Mouse (Mus musculus) brown adipose tissue, adult 24 weeks (tissue): ENCODE measurements around the gene Ficd. TPM values are rescaled to one million over a fixed set of nuclear protein-coding genes. Genes with fewer than 3 reads are reported as not detected.

ENCODE experiments used
- H3K27ac ChIP-seq: fragments of 200-500 bp; replicated peaks from 2 replicates; pipeline ENCODE4 v1.5.1; 2012; ENCODE audit warnings: low read depth, mild to moderate bottlenecking, low read length
- H3K4me1 ChIP-seq: fragments of 200-500 bp; 2 replicates; pipeline ENCODE4 v1.6.1; 2012; ENCODE audit warnings: low read length, mixed read lengths; ENCODE audit not compliant: control insufficient read depth, insufficient read depth, insufficient read length
- H3K4me3 ChIP-seq: fragments of 200-500 bp; 2 replicates; pipeline ENCODE4 v1.5.1; 2012; ENCODE audit warnings: low read depth, mild to moderate bottlenecking, low read length, moderate library complexity; ENCODE audit not compliant: insufficient read depth
- polyA plus RNA-seq: library from polyadenylated mRNA; stranded (reverse); fragments of >200 nt; gene quantifications from 2 replicates; pipeline ENCODE4 v1.2.4, GENCODE M21; 2012; ENCODE audit not compliant: missing spikeins, insufficient read depth, insufficient read length

Ficd gene
- 4.2 and 4.4 TPM in 2 replicates for polyA plus RNA-seq

DNA sequence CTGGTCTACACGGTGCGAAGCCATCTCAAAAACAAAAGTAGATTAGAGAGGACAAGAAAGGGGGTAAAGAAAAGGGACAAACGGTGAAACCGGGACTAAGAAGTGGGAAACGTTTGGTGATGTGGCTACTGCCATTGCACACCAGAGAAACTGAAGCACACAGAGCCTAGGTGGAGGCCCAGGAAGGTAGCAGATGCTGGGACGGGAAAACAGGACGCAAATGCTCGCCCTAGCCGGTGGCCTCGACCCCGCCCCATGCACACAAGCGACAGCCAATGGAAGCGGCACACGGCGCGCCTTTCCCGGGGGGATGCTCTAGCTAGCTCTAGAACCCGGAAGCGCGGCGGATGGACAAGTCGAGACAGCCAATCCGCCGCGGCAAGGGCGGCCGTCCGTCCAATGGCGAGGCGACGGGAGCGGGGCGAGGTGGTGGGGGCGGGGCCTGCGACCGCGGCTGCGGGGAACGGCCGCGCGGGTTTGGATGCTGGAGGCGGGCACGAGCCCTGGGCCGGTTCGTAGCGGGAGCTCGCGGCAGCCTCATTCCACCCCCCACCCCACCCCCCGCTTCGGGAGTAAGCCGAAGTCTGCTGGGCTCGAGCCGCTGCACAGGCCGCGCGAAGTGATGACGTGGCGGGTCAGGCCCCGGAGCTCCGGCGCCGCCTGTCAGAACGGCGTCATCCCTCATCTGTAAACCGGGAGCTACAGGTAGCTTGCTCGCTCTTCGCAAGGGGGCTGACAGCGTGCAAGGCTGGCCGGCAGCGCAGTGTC is at the start of gene Ficd:
Ficd (plus strand) TSS at position 459 of the 768 bp plus-strand sequence.
- peaks cover 6% of the 10 kb centered on the region; the same call in 1 of the 2 replicates for H3K4me1 ChIP-seq
- peak within 1 kb of the TSS; percentile 86 for H3K4me3 ChIP-seq
- H3K27ac ChIP-seq = peak within 1 kb of the TSS; percentile 78

DNA sequence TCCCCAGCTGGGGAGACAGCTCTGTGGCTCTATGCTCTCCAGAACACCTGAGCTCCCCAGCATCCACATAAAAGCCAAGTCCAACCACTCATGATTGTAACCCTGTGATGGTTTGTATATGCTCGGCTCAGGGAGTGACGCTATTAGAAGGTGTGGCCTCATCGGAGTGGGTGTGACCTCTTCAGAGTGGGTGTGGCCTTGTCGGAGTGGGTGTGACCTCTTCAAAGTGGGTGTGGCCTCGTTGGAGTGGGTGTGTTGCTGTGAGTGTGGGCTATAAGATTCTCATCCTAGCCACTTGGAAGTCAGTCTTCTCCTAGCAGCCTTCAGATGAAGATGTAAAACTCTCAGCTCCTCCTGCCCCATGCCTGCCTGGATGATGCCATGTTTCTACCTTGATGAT is 48.1 kb upstream of the Ficd start:
- Histone ChIP-seq H3K4me1 (no peaks in the 10 kb centered on the region), H3K4me3 (no peak overlapping the region), H3K27ac (no peak overlapping the region)

DNA sequence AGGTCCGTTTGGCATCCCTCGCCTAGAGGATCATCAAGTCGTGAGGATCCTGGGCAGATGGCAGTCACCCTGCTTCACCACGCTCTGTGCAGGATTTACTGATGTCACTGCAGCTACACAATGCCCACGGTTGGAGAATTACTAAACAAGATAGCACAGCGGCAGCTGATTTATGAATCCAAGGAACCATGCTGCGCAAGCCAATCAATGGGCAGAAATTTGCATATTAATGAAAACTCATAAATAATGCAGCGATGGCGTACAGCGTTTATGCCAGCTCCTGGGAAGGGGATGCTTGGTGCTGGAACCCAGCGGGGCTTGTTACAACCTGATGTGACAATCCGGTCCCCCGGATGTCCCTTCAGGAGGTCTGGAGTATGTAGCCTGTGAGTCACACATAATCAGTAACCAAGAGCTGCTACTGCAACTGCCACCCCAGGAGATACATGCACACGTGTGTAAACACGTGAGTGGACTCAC is 45.5 kb upstream of the Ficd start:
- Histone ChIP-seq H3K27ac (no peak overlapping the region), H3K4me3 (no peak overlapping the region), H3K4me1 (no peaks in the 10 kb centered on the region)

DNA sequence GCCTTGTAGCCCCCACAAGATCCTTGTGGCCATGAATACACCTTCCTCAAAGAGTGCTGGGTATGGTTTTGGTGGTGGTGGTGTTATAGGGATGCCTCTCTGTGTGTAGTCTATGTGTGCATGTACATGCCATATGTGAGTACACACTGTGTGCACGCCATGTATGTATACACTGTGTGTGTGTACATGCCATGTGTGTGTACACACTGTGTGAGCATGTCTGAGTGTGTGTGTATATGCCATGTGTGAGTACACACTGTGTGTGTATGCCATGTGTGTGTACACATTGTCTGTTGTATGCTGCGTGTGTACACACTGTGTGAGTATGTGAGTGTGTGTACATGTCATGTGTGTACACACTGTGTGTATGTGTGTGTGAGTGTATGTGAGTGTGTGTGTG is 44.7 kb upstream of the Ficd start:
- Histone ChIP-seq H3K4me1 (no peaks in the 10 kb centered on the region), H3K4me3 (no peak overlapping the region), H3K27ac (no peak overlapping the region)

DNA sequence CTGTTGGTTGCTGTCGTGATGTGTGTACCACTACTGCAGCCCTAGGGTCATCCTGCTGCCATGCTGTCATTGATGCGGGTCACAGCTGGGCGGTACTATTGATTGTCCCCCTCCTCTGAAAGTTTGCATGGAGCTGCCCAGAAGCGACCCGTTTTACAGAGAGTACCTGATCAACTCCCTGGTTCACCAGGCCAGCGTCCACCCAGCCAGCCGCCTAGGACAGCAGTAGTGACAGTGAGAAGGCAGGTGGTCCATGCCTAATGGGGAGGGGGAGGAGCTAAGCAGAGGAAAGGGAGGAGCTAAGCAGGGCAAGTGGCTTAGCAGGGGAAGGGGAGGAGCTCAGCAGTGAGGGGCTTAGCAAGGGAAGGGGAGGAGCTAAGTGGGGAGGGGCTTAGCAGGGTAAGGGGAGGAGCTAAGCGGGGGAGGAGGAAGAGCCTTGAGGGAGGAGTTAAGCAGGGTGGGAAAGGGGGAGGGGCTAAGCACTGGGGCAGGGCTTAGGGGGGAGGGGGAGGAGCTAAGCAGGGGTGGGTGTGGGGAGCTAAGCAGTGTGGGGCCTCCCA is 42.3 kb upstream of the Ficd start:
- Histone ChIP-seq H3K27ac (no peak overlapping the region), H3K4me3 (no peak overlapping the region), H3K4me1 (no peaks in the 10 kb centered on the region)

DNA sequence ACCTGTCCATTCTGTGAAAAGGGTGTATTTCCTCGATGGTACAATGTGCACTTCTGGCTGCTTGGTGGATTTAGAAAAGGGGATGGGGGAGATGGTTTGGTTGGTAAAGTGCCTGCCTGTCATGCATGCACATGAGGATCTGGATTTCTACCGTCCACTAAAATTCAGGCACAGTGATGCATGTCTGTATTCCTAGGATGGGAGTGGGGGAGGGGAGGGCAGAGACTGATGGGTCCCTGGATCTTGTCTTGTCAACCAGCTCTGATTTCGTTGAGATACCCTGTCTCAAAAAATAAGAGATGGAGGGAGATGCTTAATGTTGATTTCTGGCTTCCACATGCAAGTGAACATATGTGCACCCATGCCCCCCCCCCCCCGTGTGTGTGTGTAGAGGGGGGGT is 41.6 kb upstream of the Ficd start:
- Histone ChIP-seq H3K4me3 (no peak overlapping the region), H3K27ac (no peak overlapping the region), H3K4me1 (no peaks in the 10 kb centered on the region)

DNA sequence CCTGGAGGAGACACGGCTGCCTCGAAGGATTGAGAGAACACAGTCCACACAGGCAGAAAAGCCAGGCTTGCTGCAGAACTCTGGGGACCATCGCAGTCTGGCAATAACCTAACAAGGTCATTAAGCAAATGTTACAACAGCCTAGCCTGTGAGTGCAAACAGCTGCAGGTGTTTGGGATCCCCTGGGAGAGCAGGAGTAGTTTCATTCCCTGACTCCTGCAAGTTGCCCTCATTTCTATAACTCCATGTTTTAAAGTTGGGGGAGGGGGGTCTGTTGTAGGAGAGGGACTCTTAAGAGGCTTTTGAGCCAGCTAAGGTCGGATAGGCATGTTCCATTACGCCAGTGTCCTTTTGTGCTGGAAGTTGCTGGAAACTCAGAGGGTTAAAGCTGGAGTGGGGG is 41.2 kb upstream of the Ficd start:
- Histone ChIP-seq H3K4me1 (no peaks in the 10 kb centered on the region), H3K4me3 (no peak overlapping the region), H3K27ac (no peak overlapping the region)

DNA sequence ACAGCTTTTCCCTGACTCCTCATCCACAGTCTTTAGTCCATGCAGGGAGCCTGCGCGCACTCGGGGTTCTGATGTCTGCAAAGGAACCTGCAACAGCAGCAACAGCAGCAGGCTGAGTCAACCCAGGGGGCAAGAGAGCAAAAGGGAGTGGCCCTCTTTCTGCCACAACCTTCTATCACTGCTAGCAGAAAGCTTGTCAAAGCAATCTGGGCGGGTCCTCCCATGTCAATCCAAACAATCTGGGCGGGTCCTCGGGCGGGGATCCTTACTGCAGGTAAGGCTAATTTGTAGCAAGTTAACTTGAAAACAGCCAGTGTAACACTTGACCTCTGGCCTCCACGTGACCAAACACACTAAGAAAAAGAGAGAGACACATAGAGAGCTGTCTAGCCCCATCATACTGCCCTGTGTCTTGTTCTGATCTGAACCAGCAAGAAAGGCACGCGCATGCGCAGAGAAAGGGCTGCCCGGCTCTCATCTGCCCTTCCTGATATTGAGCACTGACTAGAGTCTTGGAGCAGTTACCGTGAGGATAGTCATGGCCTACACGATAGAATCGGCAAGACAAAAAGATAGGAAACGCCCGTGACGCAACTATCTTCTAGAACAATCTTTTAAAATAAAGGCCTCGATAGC is 35.1 kb upstream of the Ficd start:
- no peak overlapping the region for H3K27ac ChIP-seq
- no peak overlapping the region for H3K4me3 ChIP-seq
- peaks cover 3% of the 10 kb centered on the region; the same call in 1 of the 2 replicates for H3K4me1 ChIP-seq

DNA sequence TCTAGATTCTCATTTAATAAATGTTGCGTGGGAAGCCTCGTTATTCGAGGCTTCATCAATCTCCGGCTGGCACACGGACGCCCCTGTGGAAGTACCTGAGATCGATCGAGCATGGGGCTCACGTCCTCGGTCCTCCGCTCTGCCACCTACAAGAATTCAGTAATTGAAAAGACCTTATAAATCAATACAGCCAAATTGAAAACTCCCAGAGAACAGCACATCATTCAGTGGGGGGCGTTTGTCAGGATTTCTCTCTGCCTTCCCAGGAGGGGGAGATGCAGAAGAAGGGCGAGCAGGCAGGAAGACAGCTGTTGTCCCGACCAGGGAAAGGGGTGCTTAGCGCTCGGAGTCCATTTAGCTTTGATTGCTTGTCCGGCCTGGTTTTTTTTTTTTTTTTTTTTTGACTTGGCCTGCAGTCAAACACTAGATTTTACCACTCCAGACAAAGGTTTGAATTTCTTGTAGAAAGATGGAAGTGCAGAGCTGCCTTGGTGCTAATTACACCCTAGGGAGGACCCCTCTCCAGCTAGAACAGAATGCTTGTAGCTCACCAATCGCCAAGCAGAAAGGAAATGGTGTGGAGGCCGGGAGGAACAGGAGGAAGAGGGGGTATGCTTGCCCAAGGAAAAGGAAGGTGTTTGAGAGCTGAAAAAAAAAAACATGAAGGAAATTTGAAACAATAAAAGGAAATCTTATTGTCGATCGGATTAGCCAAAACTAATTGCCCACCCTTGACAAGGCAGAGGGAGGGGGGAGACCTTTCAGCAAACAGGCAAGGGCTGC is 31.6 kb upstream of the Ficd start:
- no peak overlapping the region for H3K27ac ChIP-seq
- no peak overlapping the region for H3K4me3 ChIP-seq
- H3K4me1 ChIP-seq = peaks cover 3% of the 10 kb centered on the region; the same call in 1 of the 2 replicates

DNA sequence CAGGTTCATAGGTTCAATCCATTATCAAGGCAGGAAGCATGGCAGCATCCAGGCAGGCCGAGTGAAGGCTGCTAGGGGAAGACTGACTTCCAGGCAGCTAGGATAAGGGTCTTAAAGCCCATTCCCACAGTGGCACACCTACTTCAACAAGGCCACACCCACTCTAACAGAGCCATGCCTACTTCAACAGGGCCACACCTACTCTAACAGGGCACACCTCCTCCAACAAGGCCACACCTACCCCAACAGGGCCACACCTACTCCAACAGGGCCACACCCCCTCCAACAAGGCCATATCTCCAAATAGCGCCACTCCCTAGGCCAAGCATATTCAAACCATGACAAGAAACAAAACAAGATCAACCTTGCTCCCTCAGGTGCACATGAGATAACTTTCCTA is 22.7 kb upstream of the Ficd start:
- no peak overlapping the region for H3K27ac ChIP-seq
- no peaks in the 10 kb centered on the region for H3K4me1 ChIP-seq
- H3K4me3 ChIP-seq = no peak overlapping the region

DNA sequence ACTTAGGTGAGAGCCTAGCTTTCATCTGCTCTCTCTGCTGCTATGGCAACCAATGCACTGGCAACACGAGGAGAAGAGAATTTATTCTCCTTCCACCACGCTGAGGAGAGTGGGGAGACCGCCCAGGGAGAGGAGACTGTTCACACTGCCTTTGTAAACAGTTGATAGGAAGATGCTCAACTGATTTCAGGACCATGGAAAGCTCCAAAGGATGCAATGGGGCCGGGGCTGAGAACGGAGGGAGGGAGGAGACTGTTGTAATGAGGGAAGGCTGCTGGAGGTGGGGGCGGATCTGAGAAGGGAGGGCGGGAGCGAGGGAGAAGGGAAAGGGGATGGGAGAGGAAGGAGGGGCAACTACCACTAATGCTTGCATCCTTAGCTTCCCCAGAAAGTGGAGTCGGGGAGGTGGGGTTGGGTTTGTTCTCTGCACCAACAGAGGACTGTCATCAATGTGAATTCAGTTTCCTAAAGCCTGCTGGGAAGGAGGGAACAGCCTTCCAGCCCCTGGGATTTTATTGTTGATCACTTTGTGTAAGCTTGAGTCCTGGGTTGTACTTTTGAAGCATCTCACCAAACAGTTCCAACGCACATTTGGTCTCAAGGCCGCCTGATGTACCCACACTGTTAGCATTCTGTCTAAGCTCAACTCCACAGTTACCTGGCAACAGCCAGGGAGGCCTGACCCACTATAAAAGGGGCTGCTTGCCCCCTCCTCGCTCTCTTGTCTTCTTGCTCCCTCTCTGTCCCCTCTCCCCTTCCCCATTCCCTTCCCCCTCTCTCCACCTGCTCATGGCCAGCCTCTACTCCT is 18.8 kb upstream of the Ficd start:
- Histone ChIP-seq H3K4me1 (no peaks in the 10 kb centered on the region), H3K27ac (no peak overlapping the region), H3K4me3 (no peak overlapping the region)

DNA sequence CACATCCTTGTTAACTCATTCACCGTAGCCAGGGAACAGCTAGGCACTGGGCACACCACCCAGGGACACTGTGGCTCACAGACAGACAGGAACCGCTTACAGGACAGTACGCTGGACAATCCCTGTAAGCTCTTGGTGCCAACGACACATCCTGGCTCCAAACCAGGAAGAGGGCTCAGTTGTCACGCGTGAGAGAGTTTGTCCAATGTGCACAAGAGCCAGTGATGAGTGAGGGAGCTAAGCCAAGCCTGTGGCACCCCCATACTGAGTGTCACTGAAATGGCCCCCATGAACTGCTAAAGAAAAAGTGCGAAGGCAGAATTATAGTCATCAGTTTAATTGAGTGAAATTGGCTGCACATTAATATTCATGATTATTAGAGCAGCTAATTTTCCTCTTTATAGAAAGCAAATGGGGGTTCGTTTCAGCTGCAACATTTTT is 16.4 kb upstream of the Ficd start:
- Histone ChIP-seq H3K27ac (no peak overlapping the region), H3K4me3 (no peak overlapping the region), H3K4me1 (no peaks in the 10 kb centered on the region)

DNA sequence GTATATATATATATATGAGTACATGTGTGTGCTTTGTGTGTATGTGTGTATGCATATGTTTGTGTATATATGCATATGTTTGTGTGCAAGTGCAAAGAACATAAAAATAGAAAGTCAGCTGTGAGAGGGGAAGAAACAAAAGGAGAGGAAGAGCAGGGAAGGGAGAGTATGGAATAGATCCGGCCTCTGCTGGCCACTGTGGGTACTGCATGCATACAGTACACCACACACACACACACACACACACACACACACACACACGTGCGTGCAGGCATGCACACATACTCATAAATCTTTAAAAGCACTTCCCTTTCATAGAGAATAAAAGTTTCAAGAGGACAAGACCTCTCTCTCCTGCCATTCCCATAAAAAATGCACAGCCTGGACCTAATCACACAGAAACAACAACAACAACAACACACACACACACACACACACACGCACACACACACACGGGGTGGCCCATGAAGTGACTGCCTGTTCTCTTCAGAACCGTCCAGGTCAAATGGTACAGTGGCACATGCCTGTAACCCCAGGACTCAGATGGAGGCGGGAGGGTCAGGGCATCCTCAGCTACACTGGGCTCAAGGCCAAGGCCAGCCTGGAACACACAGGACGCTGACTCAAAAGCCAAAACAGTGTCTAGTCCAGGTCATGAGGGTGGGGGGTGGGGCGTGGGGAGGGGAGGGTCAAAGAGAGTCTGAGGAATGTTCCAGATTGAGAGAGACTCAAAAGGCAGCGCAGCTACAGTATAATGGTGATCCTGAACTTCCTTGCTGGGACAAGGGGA is 13.2 kb upstream of the Ficd start:
- no peak overlapping the region for H3K4me3 ChIP-seq
- no peaks in the 10 kb centered on the region for H3K4me1 ChIP-seq
- no peak overlapping the region for H3K27ac ChIP-seq
